Mouse (Mus musculus): ENCODE measurements around the gene Mecom. TPM values are rescaled to one million over a fixed set of nuclear protein-coding genes. Genes with fewer than 3 reads are reported as not detected.

Mecom gene
- polyA plus RNA-seq, 1 experiment from 2014 or later = 218 TPM

DNA sequence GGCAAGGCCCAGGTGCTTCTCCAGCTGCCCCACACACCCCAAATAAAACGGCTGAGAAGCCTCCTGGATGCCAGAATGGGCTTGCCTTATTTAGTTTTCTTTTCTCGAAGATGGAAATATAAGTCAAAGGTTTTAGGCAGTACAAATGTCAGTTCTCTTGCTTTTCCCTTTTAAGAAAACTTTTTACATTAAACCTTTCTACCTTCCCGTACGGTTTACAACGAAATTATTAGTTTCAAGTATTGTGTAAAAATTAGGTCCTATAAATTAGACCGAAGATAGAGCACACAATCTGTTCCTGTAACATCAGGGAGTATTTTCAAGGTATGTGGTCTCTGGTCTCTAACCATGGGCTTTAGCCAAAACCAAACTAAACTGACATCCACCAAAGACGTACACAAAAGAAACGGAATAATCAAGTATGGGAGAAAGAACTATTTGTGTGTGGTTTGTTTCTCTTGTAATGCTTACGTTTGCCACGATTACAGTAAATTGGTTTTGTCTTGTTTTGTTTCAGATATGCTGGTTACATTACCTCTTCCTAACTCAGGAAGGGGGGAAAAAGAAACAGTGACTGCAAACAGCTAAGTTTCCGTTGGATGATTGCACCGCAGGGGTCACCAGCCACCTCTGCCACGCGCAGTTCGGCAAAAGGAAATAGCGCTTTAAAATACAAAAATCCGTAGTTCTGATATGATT, 41.3 kb downstream of the Mecom start:
- H3K27me3 ChIP-seq (ENCODE audit: control insufficient read depth, insufficient read depth, low read length) = no peaks in the 10 kb centered on the region
- peak overlapping the region; percentile 90 for H3K4me2 ChIP-seq (ENCODE audit: low read depth, severe bottlenecking)
- WGBS = 1% methylated on average over 17 of the region's 17 CpGs
- no peaks in the 10 kb centered on the region for H3K36me3 ChIP-seq (ENCODE audit: control insufficient read depth, insufficient read depth, low read length)
- H3K4me1 ChIP-seq (ENCODE audit: control insufficient read depth, insufficient read depth, low read length) = peaks cover 37% of the 10 kb centered on the region
- H3K27ac ChIP-seq (replicated peaks; ENCODE audit: low read depth, low read length) = peak overlapping the region; percentile 100
- peak overlapping the region; percentile 98 for H3K9ac ChIP-seq (ENCODE audit: low read length)
- DNase-seq (ENCODE audit: low spot score) (no peak), ATAC-seq (ENCODE audit: insufficient number of reproducible peaks, low FRiP score, low TSS enrichment, low read depth) (no peak)
- no peaks in the 10 kb centered on the region for H3K9me3 ChIP-seq (ENCODE audit: control insufficient read depth, low read length)
- H3K4me3 ChIP-seq (ENCODE audit: low read depth, low read length) = peak overlapping the region; percentile 77

- peaks cover 32% of the 10 kb centered on the region for H3K4me1 ChIP-seq (ENCODE audit: control insufficient read depth, insufficient read depth, low read length)
- peak overlapping the region; percentile 90 for H3K4me2 ChIP-seq (ENCODE audit: low read depth, severe bottlenecking)
- no peaks in the 10 kb centered on the region for H3K36me3 ChIP-seq (ENCODE audit: control insufficient read depth, insufficient read depth, low read length)
- 6% methylated on average over 16 of the region's 16 CpGs for WGBS
- H3K4me3 ChIP-seq (ENCODE audit: low read depth, low read length) = peak overlapping the region; percentile 77
- peak; percentile 59 for DNase-seq (ENCODE audit: low spot score)
- no peaks in the 10 kb centered on the region for H3K9me3 ChIP-seq (ENCODE audit: control insufficient read depth, low read length)
- ATAC-seq (ENCODE audit: insufficient number of reproducible peaks, low FRiP score, low TSS enrichment, low read depth) = no peak
- H3K27ac ChIP-seq (replicated peaks; ENCODE audit: low read depth, low read length) = peak overlapping the region; percentile 100
- peak overlapping the region; percentile 98 for H3K9ac ChIP-seq (ENCODE audit: low read length)
- H3K27me3 ChIP-seq (ENCODE audit: control insufficient read depth, insufficient read depth, low read length) = no peaks in the 10 kb centered on the region
Measured at GRCm38 (mm10) chr3:30505741-30506251, 42.0 kb downstream of the Mecom start.

DNA sequence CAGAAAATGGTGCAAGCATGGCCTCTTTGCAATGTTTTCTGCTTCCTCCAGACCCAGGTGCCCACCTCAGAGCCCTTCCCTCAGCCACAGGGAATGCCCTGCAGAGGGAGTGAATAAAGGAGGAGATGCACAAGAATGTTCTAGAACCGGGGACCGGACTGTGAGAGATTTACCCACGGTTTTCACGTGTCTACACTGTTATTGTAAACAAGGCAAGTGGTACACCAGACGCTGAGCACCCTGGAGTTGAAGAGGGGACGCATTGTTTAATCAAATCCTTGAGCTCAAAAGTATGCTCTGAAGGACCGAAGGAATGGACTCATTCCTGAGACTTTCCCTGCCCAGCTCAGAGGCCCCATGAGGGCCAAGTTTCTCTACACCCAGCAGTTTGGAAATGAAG, 43.2 kb downstream of the Mecom start:
- Histone ChIP-seq H3K4me3 (ENCODE audit: low read depth, low read length) (0 out of 2 replicates have a peak overlapping the region, but pooled peaks have one; percentile 1), H3K27me3 (ENCODE audit: control insufficient read depth, insufficient read depth, low read length) (no peaks in the 10 kb centered on the region), H3K4me1 (ENCODE audit: control insufficient read depth, insufficient read depth, low read length) (peaks cover 23% of the 10 kb centered on the region), H3K9ac (ENCODE audit: low read length) (peak overlapping the region; percentile 49; the same call in 1 of the 2 replicates), H3K36me3 (ENCODE audit: control insufficient read depth, insufficient read depth, low read length) (no peaks in the 10 kb centered on the region), H3K27ac (replicated peaks; ENCODE audit: low read depth, low read length) (peak overlapping the region; percentile 100), H3K9me3 (ENCODE audit: control insufficient read depth, low read length) (no peaks in the 10 kb centered on the region), H3K4me2 (ENCODE audit: low read depth, severe bottlenecking) (peak overlapping the region; percentile 90)
- no peak for ATAC-seq (ENCODE audit: insufficient number of reproducible peaks, low FRiP score, low TSS enrichment, low read depth)
- DNase-seq (ENCODE audit: low spot score) = no peak
- WGBS = 44% methylated on average over 7 of the region's 7 CpGs

- Histone ChIP-seq H3K27ac (replicated peaks; ENCODE audit: low read depth, low read length) (peak overlapping the region; percentile 100), H3K36me3 (ENCODE audit: control insufficient read depth, insufficient read depth, low read length) (no peaks in the 10 kb centered on the region), H3K4me2 (ENCODE audit: low read depth, severe bottlenecking) (peak overlapping the region; percentile 90; the same call in 1 of the 2 replicates), H3K4me1 (ENCODE audit: control insufficient read depth, insufficient read depth, low read length) (peaks cover 23% of the 10 kb centered on the region), H3K9me3 (ENCODE audit: control insufficient read depth, low read length) (no peaks in the 10 kb centered on the region), H3K27me3 (ENCODE audit: control insufficient read depth, insufficient read depth, low read length) (no peaks in the 10 kb centered on the region), H3K9ac (ENCODE audit: low read length) (no peak overlapping the region), H3K4me3 (ENCODE audit: low read depth, low read length) (no peak overlapping the region)
- DNase-seq (ENCODE audit: low spot score) (no peak), ATAC-seq (ENCODE audit: insufficient number of reproducible peaks, low FRiP score, low TSS enrichment, low read depth) (no peak)
Measured at GRCm38 (mm10) chr3:30503821-30504220, 44.0 kb downstream of the Mecom start.

- Histone ChIP-seq H3K4me1 (ENCODE audit: control insufficient read depth, insufficient read depth, low read length) (0 out of 2 replicates have a peak, but pooled peaks cover 4% of the 10 kb centered on the region), H3K9me3 (ENCODE audit: control insufficient read depth, low read length) (no peaks in the 10 kb centered on the region), H3K4me3 (ENCODE audit: low read depth, low read length) (no peak overlapping the region), H3K27ac (replicated peaks; ENCODE audit: low read depth, low read length) (no peak overlapping the region), H3K9ac (ENCODE audit: low read length) (no peak overlapping the region), H3K4me2 (ENCODE audit: low read depth, severe bottlenecking) (no peak overlapping the region), H3K27me3 (ENCODE audit: control insufficient read depth, insufficient read depth, low read length) (no peaks in the 10 kb centered on the region), H3K36me3 (ENCODE audit: control insufficient read depth, insufficient read depth, low read length) (peaks cover 1% of the 10 kb centered on the region; the same call in 1 of the 2 replicates)
- ATAC-seq (ENCODE audit: insufficient number of reproducible peaks, low FRiP score, low TSS enrichment, low read depth) (no peak), DNase-seq (ENCODE audit: low spot score) (no peak)
- WGBS = 33% methylated on average over 9 of the region's 9 CpGs
Measured at GRCm38 (mm10) chr3:30498202-30498828, 49.5 kb downstream of the Mecom start.

DNA sequence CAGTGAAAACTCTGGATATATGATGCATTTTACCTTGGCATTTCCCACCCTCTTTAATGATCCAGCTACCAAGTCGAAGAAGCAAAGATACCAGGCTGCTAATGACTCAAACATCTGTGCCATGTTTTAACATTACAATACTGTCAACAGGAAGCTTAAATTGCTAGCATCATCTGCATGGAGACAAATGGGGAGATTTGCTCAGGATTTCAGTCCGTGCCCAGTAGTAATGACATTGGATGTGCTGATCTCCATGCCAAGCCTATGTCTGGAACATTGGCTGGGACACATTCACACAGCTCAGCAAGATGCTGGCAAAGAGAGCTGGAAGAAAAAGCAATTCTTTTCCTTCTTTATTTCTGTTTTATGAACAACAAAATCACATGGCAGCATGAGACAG, 53.4 kb downstream of the Mecom start:
- Histone ChIP-seq H3K4me2 (ENCODE audit: low read depth, severe bottlenecking) (no peak overlapping the region), H3K4me1 (ENCODE audit: control insufficient read depth, insufficient read depth, low read length) (peaks cover 12% of the 10 kb centered on the region), H3K27ac (replicated peaks; ENCODE audit: low read depth, low read length) (no peak overlapping the region), H3K36me3 (ENCODE audit: control insufficient read depth, insufficient read depth, low read length) (peaks cover 3% of the 10 kb centered on the region; the same call in 1 of the 2 replicates), H3K4me3 (ENCODE audit: low read depth, low read length) (no peak overlapping the region), H3K9me3 (ENCODE audit: control insufficient read depth, low read length) (no peaks in the 10 kb centered on the region), H3K27me3 (ENCODE audit: control insufficient read depth, insufficient read depth, low read length) (no peaks in the 10 kb centered on the region), H3K9ac (ENCODE audit: low read length) (no peak overlapping the region)
- DNase-seq (ENCODE audit: low spot score) (no peak), ATAC-seq (ENCODE audit: insufficient number of reproducible peaks, low FRiP score, low TSS enrichment, low read depth) (no peak)
- WGBS = 86% methylated on average over 2 of the region's 2 CpGs

DNA sequence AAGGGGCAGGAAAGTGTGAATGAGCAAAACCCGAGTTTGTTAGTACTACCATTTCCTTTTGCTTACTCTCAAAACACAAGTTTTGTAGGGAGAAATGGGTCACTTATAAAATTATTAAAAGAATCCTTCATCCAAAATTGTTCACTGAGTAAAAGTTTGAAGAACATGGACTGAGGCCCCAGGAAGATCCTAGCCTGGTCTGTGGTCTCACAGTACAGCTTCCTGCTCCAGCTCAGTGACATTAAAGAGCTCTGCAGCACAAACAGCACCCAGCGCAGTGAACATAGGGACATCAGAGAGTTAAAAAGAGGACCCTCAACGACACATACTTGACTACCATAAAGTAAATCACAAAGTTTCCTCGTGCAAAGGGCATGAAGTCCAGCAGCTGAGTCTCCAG, 59.0 kb downstream of the Mecom start:
- Histone ChIP-seq H3K9ac (ENCODE audit: low read length) (no peak overlapping the region), H3K4me3 (ENCODE audit: low read depth, low read length) (no peak overlapping the region), H3K4me2 (ENCODE audit: low read depth, severe bottlenecking) (no peak overlapping the region), H3K4me1 (ENCODE audit: control insufficient read depth, insufficient read depth, low read length) (peaks cover 11% of the 10 kb centered on the region), H3K27me3 (ENCODE audit: control insufficient read depth, insufficient read depth, low read length) (no peaks in the 10 kb centered on the region), H3K27ac (replicated peaks; ENCODE audit: low read depth, low read length) (no peak overlapping the region), H3K9me3 (ENCODE audit: control insufficient read depth, low read length) (no peaks in the 10 kb centered on the region), H3K36me3 (ENCODE audit: control insufficient read depth, insufficient read depth, low read length) (peaks cover 3% of the 10 kb centered on the region; the same call in 1 of the 2 replicates)
- ATAC-seq (ENCODE audit: insufficient number of reproducible peaks, low FRiP score, low TSS enrichment, low read depth) (no peak), DNase-seq (ENCODE audit: low spot score) (no peak)
- WGBS = 45% methylated on average over 4 of the region's 4 CpGs

DNA sequence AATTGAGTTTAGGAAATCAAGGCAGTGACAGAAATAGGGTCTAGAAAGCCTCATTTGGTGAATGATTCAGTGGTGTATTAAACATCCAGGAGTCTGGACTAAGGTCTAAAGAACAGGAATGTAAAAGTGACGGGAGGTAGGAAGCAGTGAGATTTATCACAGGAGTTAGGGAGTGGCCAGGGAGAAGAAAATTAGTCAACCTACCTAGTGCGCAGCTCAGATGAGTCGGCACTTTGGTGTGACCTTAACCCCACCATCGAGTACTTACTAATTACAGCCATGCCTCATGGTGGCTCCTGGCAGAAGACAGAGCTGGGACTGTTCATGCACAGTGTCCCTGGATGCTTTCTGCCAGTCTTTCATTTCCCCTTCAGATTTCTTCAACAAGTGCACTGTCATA, 61.4 kb downstream of the Mecom start:
- H3K4me1 ChIP-seq (ENCODE audit: control insufficient read depth, insufficient read depth, low read length) = peaks cover 17% of the 10 kb centered on the region
- H3K4me2 ChIP-seq (ENCODE audit: low read depth, severe bottlenecking) = no peak overlapping the region
- no peaks in the 10 kb centered on the region for H3K27me3 ChIP-seq (ENCODE audit: control insufficient read depth, insufficient read depth, low read length)
- H3K36me3 ChIP-seq (ENCODE audit: control insufficient read depth, insufficient read depth, low read length) = no peaks in the 10 kb centered on the region
- 75% methylated on average over 4 of the region's 4 CpGs for WGBS
- H3K9ac ChIP-seq (ENCODE audit: low read length) = no peak overlapping the region
- ATAC-seq (ENCODE audit: insufficient number of reproducible peaks, low FRiP score, low TSS enrichment, low read depth) = no peak
- no peaks in the 10 kb centered on the region for H3K9me3 ChIP-seq (ENCODE audit: control insufficient read depth, low read length)
- H3K27ac ChIP-seq (replicated peaks; ENCODE audit: low read depth, low read length) = no peak overlapping the region
- no peak for DNase-seq (ENCODE audit: low spot score)
- H3K4me3 ChIP-seq (ENCODE audit: low read depth, low read length) = no peak overlapping the region

All from limb, embryonic 11.5 days (tissue).